Mouse (Mus musculus) right cerebral cortex, adult 18-20 months (tissue): ENCODE results near the gene Tbx5.

Source experiments
- DNase-seq: peaks from one replicate; pipeline ENCODE4 v3.0.0; 2022; ENCODE audit warnings: mixed read lengths

The Tbx5 gene

GRCm38 (mm10) chr5:119815247-119815646, 17.2 kb upstream of the Tbx5 start:
- no peak for DNase-seq

- no peak for DNase-seq
Observed at GRCm38 (mm10) chr5:119820452-119820851, 12.0 kb upstream of the Tbx5 start.

DNA sequence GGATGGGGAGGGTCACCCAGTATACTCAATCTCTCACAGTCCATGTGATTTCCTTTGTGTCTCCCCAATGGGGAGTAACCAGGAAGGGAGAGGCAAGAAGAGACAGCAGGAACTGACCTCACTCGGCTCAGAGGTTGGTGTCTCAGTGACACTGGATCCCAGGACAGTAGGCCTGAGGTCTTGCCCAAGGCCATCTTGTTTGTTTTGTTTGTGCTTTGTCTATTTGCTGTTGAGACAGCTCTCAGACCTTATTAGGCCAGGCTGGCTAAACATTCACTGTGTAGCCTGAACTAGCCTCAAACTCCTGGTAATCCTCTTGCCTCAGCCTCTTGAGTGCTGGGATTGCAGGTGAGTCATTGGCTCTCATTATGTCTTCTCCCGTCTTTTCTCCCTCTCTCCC, 11.0 kb upstream of the Tbx5 start:
- DNase-seq: no peak

- no peak for DNase-seq
Observed at GRCm38 (mm10) chr5:119827341-119827740, 5.1 kb upstream of the Tbx5 start.

GRCm38 (mm10) chr5:119830611-119831010, 1.9 kb upstream of the Tbx5 start:
- no peak for DNase-seq

DNA sequence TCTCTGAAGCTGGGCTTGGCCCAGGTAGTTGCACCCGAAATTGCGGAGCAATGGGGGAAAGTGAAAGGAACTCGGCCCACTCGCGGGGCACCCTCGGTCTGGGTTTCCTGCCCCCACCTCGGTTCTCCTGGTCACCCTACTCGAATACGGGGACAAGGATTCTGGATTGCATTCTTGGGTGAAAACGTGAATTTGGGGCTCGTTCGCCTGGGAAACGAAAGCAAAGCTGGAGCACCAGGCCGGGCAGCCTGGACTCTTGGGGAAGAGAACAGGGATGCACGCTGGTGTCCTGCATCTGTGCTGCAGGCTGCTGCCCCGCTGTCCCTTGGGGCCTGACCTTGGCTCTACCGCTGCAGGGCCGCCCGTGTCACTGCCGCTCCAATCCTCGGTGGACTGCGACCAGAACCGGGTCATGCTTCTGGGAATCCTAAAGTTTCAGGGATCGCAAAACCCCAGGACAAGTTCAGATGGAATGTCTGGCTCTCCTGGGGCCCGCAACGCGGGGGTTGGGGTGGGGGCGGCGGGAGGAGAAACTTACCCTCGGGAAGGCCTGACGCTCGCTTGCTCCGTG, 1.2 kb upstream of the Tbx5 start:
- DNase-seq: no peak

DNA sequence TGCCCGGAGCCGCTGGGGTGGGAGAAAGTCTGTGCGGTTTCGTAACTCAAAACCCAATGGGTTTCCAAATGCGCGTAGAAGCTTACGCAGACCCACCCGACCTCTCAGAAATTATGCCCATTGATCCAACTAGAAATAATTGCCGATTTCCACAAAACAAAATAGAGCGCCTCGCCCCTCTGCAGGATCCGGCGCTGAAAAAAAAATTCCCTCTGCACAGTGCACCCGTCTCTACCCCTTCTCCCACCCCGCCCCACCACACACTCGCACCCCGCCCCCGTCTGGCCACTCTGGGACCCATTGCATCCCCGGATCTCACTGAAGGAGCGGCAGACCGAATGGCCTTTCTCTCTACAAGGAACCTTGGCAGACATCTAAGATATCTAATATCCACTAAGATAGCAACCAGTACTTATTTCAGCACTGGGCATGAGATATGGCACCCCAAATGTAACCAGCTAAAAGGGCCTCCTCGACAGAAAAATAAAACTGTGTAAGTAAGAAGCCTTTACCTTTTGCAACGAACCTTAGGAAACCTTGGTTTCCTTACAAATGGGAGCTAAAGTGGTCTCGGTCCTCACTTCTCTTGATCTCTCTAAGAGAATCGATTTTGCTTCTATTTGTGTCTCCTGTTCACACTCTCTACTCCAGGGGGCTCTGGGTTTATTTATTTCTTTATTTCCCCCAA, 533 bp upstream of the Tbx5 start:
- DNase-seq: no peak

DNA sequence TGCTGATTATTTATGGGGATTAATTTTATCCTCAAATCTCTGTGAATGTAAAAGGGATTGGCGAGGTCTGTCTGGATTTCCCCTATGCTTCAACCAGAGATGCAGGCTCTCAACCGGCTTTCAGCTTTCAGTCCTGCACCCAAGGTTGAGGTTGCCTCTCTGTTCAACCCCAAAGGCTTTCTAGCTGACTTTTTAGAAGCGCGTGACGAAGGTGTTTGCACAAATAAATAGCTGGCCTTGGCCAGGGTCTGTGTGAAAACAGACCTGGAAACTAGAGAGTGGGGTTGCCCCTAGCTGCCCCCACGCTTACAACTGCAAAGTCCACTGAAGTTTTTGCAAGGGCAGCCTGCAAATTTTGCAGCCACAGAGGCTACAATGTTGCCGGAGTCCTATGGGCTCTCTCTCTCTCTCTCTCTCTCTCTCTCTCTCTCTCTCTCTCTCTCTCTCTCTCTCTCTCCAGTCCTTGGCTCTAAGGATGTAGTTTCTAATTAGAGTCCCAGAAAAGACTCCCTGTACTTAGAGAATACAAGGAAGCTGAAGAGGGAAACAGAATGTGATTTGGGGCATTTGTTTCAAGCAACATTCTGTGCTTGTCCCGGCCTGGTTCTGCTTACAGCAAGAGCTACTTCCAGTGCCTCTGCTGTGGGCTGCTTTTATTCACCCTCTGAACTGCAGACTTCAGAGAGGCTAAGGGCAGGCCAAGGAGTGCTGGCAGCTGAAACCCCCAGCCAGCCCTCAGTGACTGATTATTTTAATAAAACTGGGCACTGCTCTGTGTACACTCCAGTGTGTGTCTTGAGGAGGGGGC, 959 bp downstream of the Tbx5 start:
- no peak for DNase-seq

GRCm38 (mm10) chr5:119834031-119834403, 1.5 kb downstream of the Tbx5 start:
- DNase-seq: no peak

DNA sequence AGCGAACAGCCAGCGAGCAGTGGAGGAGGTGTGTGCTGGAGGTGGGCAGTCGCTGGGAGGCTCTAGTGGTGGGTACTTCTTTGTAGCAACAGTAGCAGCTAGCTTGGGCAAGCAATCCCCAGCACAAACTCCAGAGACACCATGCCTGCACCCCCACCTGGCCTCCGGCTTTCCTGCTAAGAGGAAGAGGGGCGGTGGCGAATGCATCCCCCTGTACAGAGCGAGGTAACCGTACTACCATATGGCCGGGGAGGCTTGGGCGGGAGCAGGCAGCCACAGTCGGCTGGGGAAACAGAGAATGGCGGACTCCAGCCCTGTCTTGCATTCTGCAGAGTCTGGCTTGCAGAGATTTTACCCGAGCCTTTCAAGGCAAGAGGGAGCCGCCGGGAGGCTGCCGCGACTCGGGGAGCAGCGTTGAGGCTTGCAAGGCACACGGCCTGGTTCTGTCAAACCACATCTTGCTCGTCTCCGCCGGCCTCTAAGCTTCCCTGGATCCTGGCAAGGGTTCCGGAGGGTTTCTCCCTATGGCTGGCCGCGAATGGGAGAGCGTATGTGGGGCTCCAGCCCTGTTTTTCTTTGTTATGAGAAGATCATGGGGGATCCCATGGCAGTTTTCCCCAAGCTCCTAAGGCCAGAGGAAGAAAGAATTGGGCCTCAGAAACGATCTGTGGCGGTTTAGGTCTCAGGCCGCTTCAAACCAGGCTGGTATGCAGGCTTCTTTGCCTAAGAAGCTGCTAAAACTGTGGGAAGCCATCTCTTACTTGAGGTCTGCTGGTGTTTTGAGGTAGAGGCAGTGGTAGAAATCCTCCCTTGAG, 2.8 kb downstream of the Tbx5 start:
- no peak for DNase-seq

- no peak for DNase-seq
Observed at GRCm38 (mm10) chr5:119835868-119836209, 3.4 kb downstream of the Tbx5 start.

GRCm38 (mm10) chr5:119836618-119837305, 4.3 kb downstream of the Tbx5 start:
- DNase-seq: no peak

GRCm38 (mm10) chr5:119837306-119837675, 4.8 kb downstream of the Tbx5 start:
- no peak for DNase-seq

DNA sequence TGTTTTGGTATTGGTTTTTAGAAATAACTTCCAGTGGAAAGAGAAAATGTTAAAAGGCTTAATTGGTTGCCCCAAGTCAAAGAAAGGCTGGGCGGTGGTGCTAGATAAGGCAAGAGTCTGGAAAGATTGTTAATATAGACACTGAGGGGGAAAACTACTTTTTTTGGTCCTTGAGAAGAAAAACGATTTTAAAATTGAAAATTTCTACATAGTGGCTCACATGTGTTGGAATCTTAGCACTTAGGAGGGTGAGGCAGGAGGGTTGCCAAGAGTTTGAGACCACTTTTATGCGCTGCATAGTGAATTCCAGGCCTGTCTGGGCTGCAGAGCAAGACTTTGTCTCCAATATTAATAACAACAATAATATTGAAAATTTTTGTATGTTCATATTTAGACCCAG, 5.4 kb downstream of the Tbx5 start:
- no peak for DNase-seq

DNA sequence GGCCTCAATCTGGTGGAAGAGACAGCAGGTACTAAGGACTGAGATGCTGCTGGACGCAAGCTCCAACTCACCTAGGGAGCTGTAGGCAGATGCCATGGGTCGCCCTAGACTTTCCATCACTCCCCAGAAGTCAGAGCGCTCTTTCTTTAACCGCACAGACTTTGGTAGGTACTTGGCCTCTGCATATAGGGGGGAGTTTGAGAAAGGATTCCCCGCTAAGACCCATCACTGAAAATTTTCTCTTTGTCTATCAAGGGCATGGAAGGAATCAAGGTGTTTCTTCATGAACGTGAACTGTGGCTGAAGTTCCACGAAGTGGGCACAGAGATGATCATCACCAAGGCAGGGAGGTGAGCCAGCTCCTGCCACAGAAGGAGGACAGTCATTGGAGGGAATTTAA, 6.0 kb downstream of the Tbx5 start:
- no peak for DNase-seq

DNA sequence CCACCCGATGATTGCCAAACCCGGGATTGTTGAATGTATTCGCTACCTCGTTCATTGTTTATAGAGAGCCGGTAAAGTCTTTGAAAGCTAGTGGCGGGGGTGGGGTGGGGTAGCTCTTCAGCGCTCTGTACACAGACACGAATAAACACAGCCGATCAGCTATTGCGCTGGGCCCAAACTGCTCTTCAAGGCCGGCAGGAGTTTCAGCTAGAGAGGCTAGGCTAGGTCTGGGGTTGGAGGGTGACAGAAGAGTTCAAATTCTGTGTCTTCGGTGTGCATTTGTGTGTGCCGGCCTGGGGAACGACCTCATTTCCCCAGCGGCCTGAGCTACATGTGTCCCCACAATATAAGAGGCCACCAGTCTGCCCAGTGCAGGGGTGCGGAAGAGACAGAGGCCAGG, 6.7 kb downstream of the Tbx5 start:
- no peak for DNase-seq

DNA sequence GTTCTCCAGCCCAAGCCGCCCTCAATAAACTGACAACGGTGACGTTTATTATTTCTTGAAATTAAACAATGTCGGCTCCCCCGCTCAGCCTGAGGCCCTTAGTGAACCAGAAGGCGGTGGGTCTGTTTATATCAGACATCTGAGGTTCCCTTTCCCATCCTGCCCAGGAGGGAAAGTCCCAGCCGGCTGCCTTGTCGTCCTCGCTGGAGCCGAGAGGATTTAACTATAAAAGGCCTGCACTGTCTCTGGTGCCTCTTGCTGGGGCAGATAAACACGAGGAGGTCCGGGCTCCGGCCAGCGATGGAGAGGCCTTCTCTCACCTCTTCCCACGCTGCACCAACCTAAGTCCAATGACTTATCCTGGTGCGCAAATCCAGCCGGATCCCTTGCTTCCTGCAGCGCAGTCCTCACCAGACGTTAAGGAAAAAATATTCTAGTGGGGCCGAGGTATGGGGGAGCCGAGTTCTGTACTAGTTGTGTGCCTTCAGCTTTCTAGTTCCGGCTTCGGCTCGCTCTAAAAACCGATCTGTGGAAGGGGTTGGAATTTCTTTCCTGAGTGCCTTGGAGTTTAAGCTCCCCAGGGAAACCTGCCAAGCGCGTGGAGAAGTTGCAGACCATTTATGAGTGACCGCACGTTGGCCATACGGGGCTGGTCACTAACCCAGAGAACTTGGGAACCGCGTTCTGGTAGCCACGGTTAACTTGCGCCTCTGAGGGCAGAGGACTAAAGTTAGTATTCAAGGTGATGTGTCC, 7.3 kb downstream of the Tbx5 start:
- no peak for DNase-seq

DNA sequence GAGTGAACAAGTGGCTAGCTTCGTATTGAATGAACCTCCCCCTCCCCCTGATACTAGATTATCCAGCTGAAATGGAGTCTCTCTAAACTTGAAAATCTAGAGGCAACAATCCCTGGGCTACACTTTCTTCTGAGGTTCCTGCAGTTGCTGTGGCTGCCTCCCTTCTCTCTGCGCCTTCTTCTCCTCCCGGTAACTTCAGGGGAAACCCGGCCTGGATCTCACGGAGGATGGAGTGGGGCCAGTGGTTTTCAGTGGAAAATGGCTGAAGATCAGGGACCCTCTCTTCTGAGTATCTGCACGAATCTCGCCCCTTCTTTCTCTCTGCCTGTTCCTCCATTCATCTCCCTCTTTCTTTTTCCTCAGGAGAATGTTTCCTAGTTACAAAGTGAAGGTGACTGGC, 7.9 kb downstream of the Tbx5 start:
- DNase-seq: no peak

DNA sequence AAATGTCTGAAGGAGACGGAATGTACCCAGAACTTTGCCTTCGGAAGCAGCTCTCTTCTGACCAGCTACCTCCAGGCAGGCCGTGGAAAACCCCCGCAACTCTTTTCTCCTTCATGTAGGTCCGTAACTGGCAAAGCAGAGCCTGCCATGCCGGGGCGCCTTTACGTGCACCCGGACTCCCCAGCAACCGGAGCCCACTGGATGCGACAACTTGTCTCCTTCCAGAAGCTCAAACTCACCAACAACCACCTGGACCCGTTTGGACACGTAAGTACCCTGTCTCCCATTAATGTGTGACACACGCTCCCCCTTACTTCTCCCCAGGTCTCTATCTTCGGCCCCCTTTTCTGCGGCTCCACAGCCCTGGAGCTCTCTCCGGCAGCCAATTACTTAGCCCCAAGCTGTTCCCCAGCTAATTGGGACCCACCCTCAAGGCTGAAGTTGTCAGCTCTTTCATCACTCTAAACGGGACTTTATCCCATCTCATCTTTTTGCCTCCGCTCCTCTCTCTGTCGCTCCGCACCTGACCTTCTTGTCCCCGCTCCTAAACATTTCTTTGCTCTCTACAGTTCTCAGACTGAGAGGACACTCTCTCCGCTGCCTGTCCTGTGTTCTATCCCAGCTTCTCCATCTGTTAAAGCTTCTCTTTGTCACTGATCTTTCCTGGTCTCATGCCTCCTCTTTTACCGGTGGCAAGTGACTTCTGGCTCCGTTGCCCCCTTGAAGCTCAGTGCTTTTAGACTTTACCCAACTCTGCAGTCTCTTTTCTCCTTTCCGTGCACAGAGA, 9.4 kb downstream of the Tbx5 start:
- DNase-seq: no peak

GRCm38 (mm10) chr5:119842701-119843393, 10.4 kb downstream of the Tbx5 start:
- no peak for DNase-seq

DNA sequence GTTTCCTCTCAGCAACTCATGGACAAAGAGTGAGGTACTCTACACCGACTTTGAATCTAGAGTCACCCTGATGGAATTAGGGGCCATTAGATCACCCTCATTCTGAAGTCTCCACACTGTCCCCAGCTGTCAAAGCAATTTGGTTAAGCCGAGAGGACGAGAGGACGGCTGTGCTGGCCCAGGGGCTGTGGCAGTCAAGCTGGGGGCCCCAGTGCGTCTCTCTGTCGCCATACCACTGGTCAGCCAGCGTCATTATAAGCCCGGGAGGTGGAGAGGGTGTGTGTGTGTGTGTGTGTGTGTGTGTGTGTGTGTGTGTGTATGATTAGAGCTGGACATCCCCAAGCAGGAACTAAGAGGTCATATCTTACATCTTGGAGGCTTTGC, 10.9 kb downstream of the Tbx5 start:
- no peak for DNase-seq
